Mouse (Mus musculus): ENCODE measurements at regions not wholly inside any gene's neighbourhood (a gene's known extent, or its start where the extent isn't known, plus 50 kb on each side); places are given as distances from the start of the nearest gene placed in this dataset.

DNA sequence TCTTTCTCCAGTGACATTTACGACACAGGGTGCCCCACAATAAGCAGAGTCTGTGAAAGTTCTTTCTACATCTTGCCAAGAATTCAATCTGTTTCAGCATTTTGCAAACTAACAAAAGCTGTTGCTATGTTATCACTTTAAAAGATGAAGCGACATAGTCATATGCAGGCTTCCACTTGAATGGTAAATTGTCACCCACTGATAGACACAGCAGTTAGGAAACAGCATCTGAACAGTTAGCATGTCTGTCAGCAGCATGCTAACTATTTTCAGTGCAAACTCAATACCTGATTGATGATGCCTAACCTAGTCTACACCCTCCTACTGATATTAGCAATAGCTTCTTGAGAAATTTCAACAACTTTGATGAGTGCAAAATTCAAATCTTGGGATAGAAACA, 1348.1 kb upstream of the Gm7489 start:
- Histone ChIP-seq H3K9me3 (ENCODE audit: control insufficient read depth, low read length) (no peaks in the 10 kb centered on the region), H3K4me2 (no peak overlapping the region), H3K27me3 (ENCODE audit: control insufficient read depth, insufficient read depth, low read length) (no peaks in the 10 kb centered on the region), H3K4me1 (ENCODE audit: control insufficient read depth, insufficient read depth, low read length) (no peaks in the 10 kb centered on the region), H3K36me3 (ENCODE audit: control insufficient read depth, insufficient read depth, low read length) (no peaks in the 10 kb centered on the region), H3K27ac (ENCODE audit: low read depth, low read length) (no peak overlapping the region), H3K9ac (ENCODE audit: low read length) (no peak overlapping the region), H3K4me3 (ENCODE audit: low read depth, low read length) (no peak overlapping the region)
- 92% methylated on average over 2 of the region's 2 CpGs for WGBS
- ATAC-seq (ENCODE audit: low FRiP score) (no peak), DNase-seq (ENCODE audit: low spot score, missing footprints) (no peak)

GRCm38 (mm10) chr15:52558682-52559081, 1326.0 kb upstream of the Gm7489 start:
- H3K9me3 ChIP-seq (ENCODE audit: control insufficient read depth, low read length) = no peaks in the 10 kb centered on the region
- H3K4me3 ChIP-seq (ENCODE audit: low read depth, low read length) = no peak overlapping the region
- H3K36me3 ChIP-seq (ENCODE audit: control insufficient read depth, insufficient read depth, low read length) = no peaks in the 10 kb centered on the region
- no peak overlapping the region for H3K9ac ChIP-seq (ENCODE audit: low read length)
- H3K4me2 ChIP-seq = no peak overlapping the region
- DNase-seq (ENCODE audit: low spot score, missing footprints) (no peak), ATAC-seq (ENCODE audit: low FRiP score) (no peak)
- no peaks in the 10 kb centered on the region for H3K4me1 ChIP-seq (ENCODE audit: control insufficient read depth, insufficient read depth, low read length)
- H3K27ac ChIP-seq (ENCODE audit: low read depth, low read length) = no peak overlapping the region
- H3K27me3 ChIP-seq (ENCODE audit: control insufficient read depth, insufficient read depth, low read length) = no peaks in the 10 kb centered on the region

- 88% methylated on average over 1 of the region's 1 CpGs for WGBS
- Histone ChIP-seq H3K4me2 (no peak overlapping the region), H3K9ac (ENCODE audit: low read length) (no peak overlapping the region), H3K27me3 (ENCODE audit: control insufficient read depth, insufficient read depth, low read length) (no peaks in the 10 kb centered on the region), H3K36me3 (ENCODE audit: control insufficient read depth, insufficient read depth, low read length) (no peaks in the 10 kb centered on the region), H3K27ac (ENCODE audit: low read depth, low read length) (no peak overlapping the region), H3K4me1 (ENCODE audit: control insufficient read depth, insufficient read depth, low read length) (no peaks in the 10 kb centered on the region), H3K9me3 (ENCODE audit: control insufficient read depth, low read length) (no peaks in the 10 kb centered on the region), H3K4me3 (ENCODE audit: low read depth, low read length) (no peak overlapping the region)
- no peak for ATAC-seq (ENCODE audit: low FRiP score)
- no peak for DNase-seq (ENCODE audit: low spot score, missing footprints)
Observed at GRCm38 (mm10) chr15:52564078-52564477, 1320.6 kb upstream of the Gm7489 start.

GRCm38 (mm10) chr15:52565449-52565851, 1319.3 kb upstream of the Gm7489 start:
- no peaks in the 10 kb centered on the region for H3K36me3 ChIP-seq (ENCODE audit: control insufficient read depth, insufficient read depth, low read length)
- no peak for ATAC-seq (ENCODE audit: low FRiP score)
- no peak for DNase-seq (ENCODE audit: low spot score, missing footprints)
- no peaks in the 10 kb centered on the region for H3K9me3 ChIP-seq (ENCODE audit: control insufficient read depth, low read length)
- 87% methylated on average over 5 of the region's 5 CpGs for WGBS
- no peak overlapping the region for H3K4me3 ChIP-seq (ENCODE audit: low read depth, low read length)
- no peak overlapping the region for H3K4me2 ChIP-seq
- H3K27ac ChIP-seq (ENCODE audit: low read depth, low read length) = no peak overlapping the region
- H3K4me1 ChIP-seq (ENCODE audit: control insufficient read depth, insufficient read depth, low read length) = no peaks in the 10 kb centered on the region
- H3K27me3 ChIP-seq (ENCODE audit: control insufficient read depth, insufficient read depth, low read length) = no peaks in the 10 kb centered on the region
- H3K9ac ChIP-seq (ENCODE audit: low read length) = no peak overlapping the region

DNA sequence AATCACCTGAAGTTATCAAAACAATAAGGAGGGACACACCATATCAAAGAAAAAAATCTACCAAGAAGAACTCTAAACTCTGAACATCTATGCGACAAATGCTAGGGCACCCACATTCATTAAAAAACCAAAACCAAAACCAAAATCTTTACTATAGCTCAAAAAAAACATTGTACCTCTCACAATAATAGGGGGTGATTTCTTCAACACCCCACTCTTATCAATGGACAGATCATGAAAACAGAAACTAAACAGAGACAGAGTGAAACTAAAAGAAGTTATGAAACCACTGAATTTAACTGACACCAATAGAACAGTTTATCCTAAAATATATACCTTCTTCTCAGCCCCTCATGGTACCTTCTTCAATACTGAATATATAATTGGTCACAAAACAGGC, 1314.5 kb upstream of the Gm7489 start:
- no peaks in the 10 kb centered on the region for H3K27me3 ChIP-seq (ENCODE audit: control insufficient read depth, insufficient read depth, low read length)
- H3K36me3 ChIP-seq (ENCODE audit: control insufficient read depth, insufficient read depth, low read length) = no peaks in the 10 kb centered on the region
- no peak for ATAC-seq (ENCODE audit: low FRiP score)
- H3K4me3 ChIP-seq (ENCODE audit: low read depth, low read length) = no peak overlapping the region
- no peak overlapping the region for H3K4me2 ChIP-seq
- H3K27ac ChIP-seq (ENCODE audit: low read depth, low read length) = no peak overlapping the region
- no peaks in the 10 kb centered on the region for H3K9me3 ChIP-seq (ENCODE audit: control insufficient read depth, low read length)
- no peaks in the 10 kb centered on the region for H3K4me1 ChIP-seq (ENCODE audit: control insufficient read depth, insufficient read depth, low read length)
- 100% methylated on average over 1 of the region's 1 CpGs for WGBS
- H3K9ac ChIP-seq (ENCODE audit: low read length) = no peak overlapping the region
- DNase-seq (ENCODE audit: low spot score, missing footprints) = no peak

DNA sequence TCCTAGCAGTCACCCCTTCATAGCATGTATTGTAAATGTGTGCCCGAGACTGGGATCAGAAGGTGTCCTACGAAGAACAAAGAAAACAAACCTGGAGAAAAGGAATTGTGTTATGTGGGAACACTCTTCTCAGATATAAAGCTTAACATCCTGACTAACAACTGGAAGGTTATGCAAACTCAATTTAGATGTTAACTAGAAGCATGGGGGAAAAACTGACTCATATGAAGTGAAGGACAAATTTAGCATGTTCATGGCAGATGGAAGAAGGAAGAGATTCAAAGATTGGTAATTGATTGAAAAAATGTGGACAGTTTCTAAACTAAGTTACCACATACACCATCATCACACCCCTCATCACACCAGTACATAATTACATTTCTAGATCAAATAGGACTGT, 1307.1 kb upstream of the Gm7489 start:
- Histone ChIP-seq H3K4me2 (no peak overlapping the region), H3K4me3 (ENCODE audit: low read depth, low read length) (no peak overlapping the region), H3K9ac (ENCODE audit: low read length) (no peak overlapping the region), H3K4me1 (ENCODE audit: control insufficient read depth, insufficient read depth, low read length) (no peaks in the 10 kb centered on the region), H3K36me3 (ENCODE audit: control insufficient read depth, insufficient read depth, low read length) (no peaks in the 10 kb centered on the region), H3K9me3 (ENCODE audit: control insufficient read depth, low read length) (no peaks in the 10 kb centered on the region), H3K27me3 (ENCODE audit: control insufficient read depth, insufficient read depth, low read length) (no peaks in the 10 kb centered on the region), H3K27ac (ENCODE audit: low read depth, low read length) (no peak overlapping the region)
- WGBS = 88% methylated on average over 2 of the region's 2 CpGs
- ATAC-seq (ENCODE audit: low FRiP score) (no peak), DNase-seq (ENCODE audit: low spot score, missing footprints) (no peak)

GRCm38 (mm10) chr15:52589391-52589790, 1295.3 kb upstream of the Gm7489 start:
- no peaks in the 10 kb centered on the region for H3K27me3 ChIP-seq (ENCODE audit: control insufficient read depth, insufficient read depth, low read length)
- H3K27ac ChIP-seq (ENCODE audit: low read depth, low read length) = no peak overlapping the region
- H3K36me3 ChIP-seq (ENCODE audit: control insufficient read depth, insufficient read depth, low read length) = no peaks in the 10 kb centered on the region
- H3K9ac ChIP-seq (ENCODE audit: low read length) = no peak overlapping the region
- no peak overlapping the region for H3K4me3 ChIP-seq (ENCODE audit: low read depth, low read length)
- no peak overlapping the region for H3K4me2 ChIP-seq
- ATAC-seq (ENCODE audit: low FRiP score) = no peak
- H3K4me1 ChIP-seq (ENCODE audit: control insufficient read depth, insufficient read depth, low read length) = no peaks in the 10 kb centered on the region
- no peaks in the 10 kb centered on the region for H3K9me3 ChIP-seq (ENCODE audit: control insufficient read depth, low read length)
- 55% methylated on average over 4 of the region's 4 CpGs for whole genome bisulfite sequencing
- no peak for DNase-seq (ENCODE audit: low spot score, missing footprints)

- no peak overlapping the region for H3K4me2 ChIP-seq
- H3K36me3 ChIP-seq (ENCODE audit: control insufficient read depth, insufficient read depth, low read length) = no peaks in the 10 kb centered on the region
- no peaks in the 10 kb centered on the region for H3K4me1 ChIP-seq (ENCODE audit: control insufficient read depth, insufficient read depth, low read length)
- H3K4me3 ChIP-seq (ENCODE audit: low read depth, low read length) = no peak overlapping the region
- ATAC-seq (ENCODE audit: low FRiP score) (no peak), DNase-seq (ENCODE audit: low spot score, missing footprints) (no peak)
- no peak overlapping the region for H3K9ac ChIP-seq (ENCODE audit: low read length)
- no peaks in the 10 kb centered on the region for H3K9me3 ChIP-seq (ENCODE audit: control insufficient read depth, low read length)
- H3K27ac ChIP-seq (ENCODE audit: low read depth, low read length) = no peak overlapping the region
- H3K27me3 ChIP-seq (ENCODE audit: control insufficient read depth, insufficient read depth, low read length) = no peaks in the 10 kb centered on the region
Observed at GRCm38 (mm10) chr15:52599511-52599910, 1285.2 kb upstream of the Gm7489 start.

- ATAC-seq (ENCODE audit: low FRiP score) (no peak), DNase-seq (ENCODE audit: low spot score, missing footprints) (no peak)
- WGBS = 71% methylated on average over 2 of the region's 2 CpGs
- Histone ChIP-seq H3K4me1 (ENCODE audit: control insufficient read depth, insufficient read depth, low read length) (no peaks in the 10 kb centered on the region), H3K27ac (ENCODE audit: low read depth, low read length) (no peak overlapping the region), H3K4me3 (ENCODE audit: low read depth, low read length) (no peak overlapping the region), H3K27me3 (ENCODE audit: control insufficient read depth, insufficient read depth, low read length) (no peaks in the 10 kb centered on the region), H3K9me3 (ENCODE audit: control insufficient read depth, low read length) (no peaks in the 10 kb centered on the region), H3K4me2 (no peak overlapping the region), H3K9ac (ENCODE audit: low read length) (no peak overlapping the region), H3K36me3 (ENCODE audit: control insufficient read depth, insufficient read depth, low read length) (no peaks in the 10 kb centered on the region)
Observed at GRCm38 (mm10) chr15:52599957-52600356, 1284.7 kb upstream of the Gm7489 start.

DNA sequence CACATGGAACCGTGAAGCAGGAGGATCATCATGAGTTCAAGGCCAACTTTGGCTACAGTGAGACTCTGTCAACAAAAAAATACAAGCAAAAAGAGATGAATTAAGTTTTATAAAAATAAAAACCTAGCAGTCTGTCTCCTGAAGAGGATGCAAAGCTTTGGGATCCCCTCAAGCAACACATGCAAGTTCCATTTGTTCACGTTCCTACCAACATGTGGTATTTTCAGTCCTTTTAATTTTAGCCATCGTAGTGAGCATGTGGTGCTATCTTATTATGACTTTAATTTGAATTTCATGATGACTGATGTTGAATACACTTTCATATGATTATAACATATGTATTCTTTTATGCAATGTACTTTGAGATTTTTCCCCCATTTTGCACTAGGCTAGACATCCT, 1244.9 kb upstream of the Gm7489 start:
- Histone ChIP-seq H3K27ac (ENCODE audit: low read depth, low read length) (no peak overlapping the region), H3K9ac (ENCODE audit: low read length) (no peak overlapping the region), H3K4me3 (ENCODE audit: low read depth, low read length) (no peak overlapping the region), H3K9me3 (ENCODE audit: control insufficient read depth, low read length) (no peaks in the 10 kb centered on the region), H3K4me2 (no peak overlapping the region), H3K36me3 (ENCODE audit: control insufficient read depth, insufficient read depth, low read length) (no peaks in the 10 kb centered on the region), H3K4me1 (ENCODE audit: control insufficient read depth, insufficient read depth, low read length) (no peaks in the 10 kb centered on the region), H3K27me3 (ENCODE audit: control insufficient read depth, insufficient read depth, low read length) (no peaks in the 10 kb centered on the region)
- 90% methylated on average over 3 of the region's 3 CpGs for WGBS
- DNase-seq (ENCODE audit: low spot score, missing footprints) (no peak), ATAC-seq (ENCODE audit: low FRiP score) (no peak)

Data from midbrain, embryonic 11.5 days (tissue).